Mouse (Mus musculus) embryo, embryonic 11.5 days (tissue): ENCODE results near the gene Cyb5r3.

ENCODE experiments used
- DNase-seq: peaks from one replicate; pipeline ENCODE4 v3.0.0-alpha.2; 2012; ENCODE audit warnings: low read depth, low spot score

Gene Cyb5r3

GRCm38 (mm10) chr15:83172492-83173429, at the start of gene Cyb5r3:
TSS of gene Cyb5r3 (minus strand) at chr15:83172592.
- DNase-seq, result no peak

- DNase-seq, result no peak
Observed at GRCm38 (mm10) chr15:83221721-83222120, 49.3 kb upstream of the Cyb5r3 start.

GRCm38 (mm10) chr15:83220368-83221013, 48.1 kb upstream of the Cyb5r3 start:
- no peak for DNase-seq

- no peak for DNase-seq
Observed at GRCm38 (mm10) chr15:83215322-83216216, 43.2 kb upstream of the Cyb5r3 start.

GRCm38 (mm10) chr15:83210229-83210628, 37.8 kb upstream of the Cyb5r3 start:
- no peak for DNase-seq

GRCm38 (mm10) chr15:83209719-83210118, 37.3 kb upstream of the Cyb5r3 start:
- DNase-seq, result no peak

GRCm38 (mm10) chr15:83209092-83209695, 36.8 kb upstream of the Cyb5r3 start:
- no peak for DNase-seq

GRCm38 (mm10) chr15:83204731-83205451, 32.5 kb upstream of the Cyb5r3 start:
- no peak for DNase-seq

- no peak for DNase-seq
Observed at GRCm38 (mm10) chr15:83202412-83202811, 30.0 kb upstream of the Cyb5r3 start.

- DNase-seq, result no peak
Observed at GRCm38 (mm10) chr15:83193413-83193812, 21.0 kb upstream of the Cyb5r3 start.

GRCm38 (mm10) chr15:83182351-83182750, 10.0 kb upstream of the Cyb5r3 start:
- DNase-seq, result no peak

GRCm38 (mm10) chr15:83181800-83182330, 9.5 kb upstream of the Cyb5r3 start:
- no peak for DNase-seq

- DNase-seq, result no peak
Observed at GRCm38 (mm10) chr15:83180004-83180403, 7.6 kb upstream of the Cyb5r3 start.

GRCm38 (mm10) chr15:83176653-83177052, 4.3 kb upstream of the Cyb5r3 start:
- DNase-seq, result no peak

GRCm38 (mm10) chr15:83173914-83174884, 1.8 kb upstream of the Cyb5r3 start:
- no peak for DNase-seq

- DNase-seq, result peak; percentile 96
Observed at GRCm38 (mm10) chr15:83171712-83172481, 495 bp downstream of the Cyb5r3 start.

- DNase-seq, result no peak
Observed at GRCm38 (mm10) chr15:83170956-83171659, 1.3 kb downstream of the Cyb5r3 start.
